Mouse (Mus musculus) hindbrain, embryonic 13.5 days (tissue): ENCODE results near the gene Gabra5. TPM values are rescaled to one million over a fixed set of nuclear protein-coding genes. Genes with fewer than 3 reads are reported as not detected.

Experiments used
- ATAC-seq: fragments of 200-750 bp; cut with Nextera tagmentation; 2 replicates; pipeline ENCODE4 v1.8.0; 2017; ENCODE audit warnings: moderate TSS enrichment; ENCODE audit not compliant: low FRiP score
- H3K27ac ChIP-seq: fragments of 300-500 bp; sonication (generic); 2 replicates; pipeline ENCODE4 v1.5.1; 2015; ENCODE audit warnings: inconsistent platforms, mild to moderate bottlenecking, moderate library complexity
- H3K27me3 ChIP-seq: fragments of 300-500 bp; sonication (generic); 2 replicates; pipeline ENCODE4 v1.6.1; 2015; ENCODE audit warnings: mild to moderate bottlenecking, inconsistent platforms
- H3K36me3 ChIP-seq: fragments of 300-500 bp; sonication (generic); 2 replicates; pipeline ENCODE4 v1.6.1; 2015; ENCODE audit warnings: mild to moderate bottlenecking, inconsistent platforms
- H3K4me1 ChIP-seq: fragments of 300-500 bp; sonication (generic); replicated peaks from 2 replicates; pipeline ENCODE4 v1.6.1; 2015; ENCODE audit warnings: inconsistent platforms
- H3K4me2 ChIP-seq: fragments of 300-500 bp; sonication (generic); 2 replicates; pipeline ENCODE4 v1.6.1; 2015; ENCODE audit warnings: inconsistent platforms, mild to moderate bottlenecking, moderate library complexity
- H3K4me3 ChIP-seq: fragments of 300-500 bp; sonication (generic); 2 replicates; pipeline ENCODE4 v1.5.1; 2015; ENCODE audit warnings: mild to moderate bottlenecking, inconsistent platforms
- H3K9ac ChIP-seq: fragments of 300-500 bp; sonication (generic); 2 replicates; pipeline ENCODE4 v1.6.1; 2015; ENCODE audit warnings: mild to moderate bottlenecking, inconsistent platforms
- H3K9me3 ChIP-seq: fragments of 300-500 bp; sonication (generic); 2 replicates; pipeline ENCODE4 v1.6.1; 2016; ENCODE audit warnings: inconsistent platforms
- WGBS: fragments of 180-500 bp; shearing (Covaris S2); methylation state at CpG from one replicate; pipeline ENCODE4 v1.1.7; 2015; 5-methylcytosine and 5-hydroxymethylcytosine counted together
- polyA plus RNA-seq: library from polyadenylated mRNA; unstranded; fragments of >200 nt; fragmentation: Nextera tagmentation; extraction: Ambion mirVana; gene quantifications from 2 replicates; pipeline ENCODE4 v1.2.1, GENCODE M21; 2015

Gene Gabra5
- polyA plus RNA-seq, 1 experiment from 2014 or later = 13.6 TPM

GRCm38 (mm10) chr7:57366013-57366390 is 143.9 kb downstream of the Gabra5 start:
- 81% methylated on average over 5 of the region's 5 CpGs for WGBS
- no peak for ATAC-seq
- Histone ChIP-seq H3K9me3 (no peaks in the 10 kb centered on the region), H3K36me3 (no peaks in the 10 kb centered on the region), H3K27me3 (no peaks in the 10 kb centered on the region), H3K27ac (no peak overlapping the region), H3K4me1 (no peaks in the 10 kb centered on the region), H3K4me3 (no peak overlapping the region), H3K4me2 (no peak overlapping the region), H3K9ac (no peak overlapping the region)

GRCm38 (mm10) chr7:57365134-57366012 is 144.5 kb downstream of the Gabra5 start:
- 82% methylated on average over 5 of the region's 5 CpGs for WGBS
- Histone ChIP-seq H3K9ac (no peak overlapping the region), H3K27ac (no peak overlapping the region), H3K4me3 (no peak overlapping the region), H3K4me2 (no peak overlapping the region), H3K27me3 (no peaks in the 10 kb centered on the region), H3K9me3 (no peaks in the 10 kb centered on the region), H3K36me3 (no peaks in the 10 kb centered on the region), H3K4me1 (no peaks in the 10 kb centered on the region)
- no peak for ATAC-seq

- Histone ChIP-seq H3K4me3 (no peak overlapping the region), H3K27me3 (no peaks in the 10 kb centered on the region), H3K27ac (no peak overlapping the region), H3K4me2 (no peak overlapping the region), H3K9ac (no peak overlapping the region), H3K36me3 (no peaks in the 10 kb centered on the region), H3K9me3 (no peaks in the 10 kb centered on the region), H3K4me1 (no peaks in the 10 kb centered on the region)
- ATAC-seq = no peak
- 91% methylated on average over 6 of the region's 6 CpGs for WGBS
These were observed 146.0 kb downstream of the Gabra5 start for GRCm38 (mm10) chr7:57363812-57364211.

GRCm38 (mm10) chr7:57357871-57358540 is 151.9 kb downstream of the Gabra5 start:
- Histone ChIP-seq H3K4me3 (no peak overlapping the region), H3K36me3 (no peaks in the 10 kb centered on the region), H3K4me2 (no peak overlapping the region), H3K27ac (no peak overlapping the region), H3K4me1 (no peaks in the 10 kb centered on the region), H3K9ac (no peak overlapping the region), H3K27me3 (no peaks in the 10 kb centered on the region), H3K9me3 (no peaks in the 10 kb centered on the region)
- no peak for ATAC-seq
- WGBS = 28% methylated on average over 6 of the region's 6 CpGs

Other genes starting within 250 kb of the Gabra5 start
- gene Gabrg3, start 122.9 kb downstream of the Gabra5 start, polyA plus RNA-seq = 2.3 and 2.8 TPM in 2 replicates
- 32.3 and 35.8 TPM in 2 replicates for gene Gabrb3, start 90.4 kb downstream of the Gabra5 start, polyA plus RNA-seq